Mouse (Mus musculus) macrophage (primary cell): ENCODE measurements around the gene Lefty2. TPM values are rescaled to one million over a fixed set of nuclear protein-coding genes. Genes with fewer than 3 reads are reported as not detected.
"Not testable (repeated sequence)": the region's sequence is repeated elsewhere in the genome, so short reads cannot be mapped to it uniquely, and the experiment has no call there.

Source experiments
- H3K27ac ChIP-seq: fragments of 350-480 bp; formaldehyde crosslinking; 2 replicates; pipeline ENCODE4 v1.9.0; 2021
- H3K36me3 ChIP-seq: fragments of 350-480 bp; formaldehyde crosslinking; 2 replicates; pipeline ENCODE4 v1.9.0; 2021; ENCODE audit errors: inconsistent target
- H3K4me3 ChIP-seq: fragments of 350-480 bp; formaldehyde crosslinking; 2 replicates; pipeline ENCODE4 v1.9.0; 2021; ENCODE audit errors: inconsistent target
- H3K79me2 ChIP-seq: fragments of 350-480 bp; formaldehyde crosslinking; 2 replicates; pipeline ENCODE4 v1.9.0; 2021; ENCODE audit errors: inconsistent target
- WGBS: methylation state at CpG from one replicate; pipeline ENCODE4 v1.1.7; 2026; ENCODE audit warnings: inconsistent platforms; ENCODE audit not compliant: missing documents; 5-methylcytosine and 5-hydroxymethylcytosine counted together
- polyA plus RNA-seq: library from polyadenylated mRNA; stranded (reverse); fragments of 250-400 nt; gene quantifications from 3 replicates; pipeline ENCODE4 v1.2.4, GENCODE M21; 2018; ENCODE audit warnings: inconsistent platforms

Lefty2 gene
- polyA plus RNA-seq, 1 experiment from 2014 or later, result not detected

DNA sequence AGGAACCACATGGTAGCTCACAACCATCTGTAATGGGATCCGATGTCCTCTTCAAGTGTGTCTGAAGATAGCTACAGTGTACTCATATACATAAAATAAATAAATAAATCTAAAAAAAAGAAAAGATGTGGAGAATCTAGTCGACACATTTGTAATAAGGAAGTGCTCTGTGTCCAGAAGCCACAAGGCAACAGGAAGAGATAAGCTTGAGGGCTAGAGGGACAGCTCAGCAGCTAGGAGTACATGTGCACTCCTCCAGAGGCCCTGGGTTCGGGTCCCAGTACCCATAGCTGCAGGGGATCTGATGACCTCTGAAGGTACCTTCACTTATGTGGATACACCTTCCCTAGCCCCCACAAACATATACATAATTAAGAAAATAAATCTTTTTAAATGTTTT, 11.1 kb upstream of the Lefty2 start:
- H3K36me3 ChIP-seq, result no peaks in the 10 kb centered on the region
- H3K79me2 ChIP-seq, result no peaks in the 10 kb centered on the region
- no peak overlapping the region for H3K4me3 ChIP-seq
- WGBS, result 29% methylated on average over 3 of the region's 3 CpGs
- no peak overlapping the region for H3K27ac ChIP-seq

DNA sequence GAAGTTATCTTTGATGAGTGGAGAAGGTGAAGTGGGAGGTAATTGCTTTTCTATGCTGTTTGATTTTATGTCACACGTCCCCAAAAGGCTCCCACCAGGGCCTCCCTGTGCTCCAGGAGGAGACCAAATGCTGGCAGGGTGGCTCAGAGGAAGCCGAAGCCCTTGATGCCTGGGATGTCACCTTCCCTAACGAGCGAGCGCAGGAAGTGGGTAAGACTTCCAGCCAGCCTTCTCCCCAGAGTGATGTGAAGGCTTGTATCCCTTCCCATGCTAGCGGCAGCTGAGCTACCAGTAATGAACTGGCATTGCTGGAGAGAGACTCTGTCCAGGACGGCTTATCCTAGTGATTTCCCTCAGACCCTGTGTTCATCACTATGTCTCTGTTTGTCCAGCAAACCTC, 9.2 kb upstream of the Lefty2 start:
- WGBS, result 72% methylated on average over 7 of the region's 7 CpGs
- Histone ChIP-seq H3K27ac (no peak overlapping the region), H3K79me2 (no peaks in the 10 kb centered on the region), H3K36me3 (no peaks in the 10 kb centered on the region), H3K4me3 (no peak overlapping the region)

DNA sequence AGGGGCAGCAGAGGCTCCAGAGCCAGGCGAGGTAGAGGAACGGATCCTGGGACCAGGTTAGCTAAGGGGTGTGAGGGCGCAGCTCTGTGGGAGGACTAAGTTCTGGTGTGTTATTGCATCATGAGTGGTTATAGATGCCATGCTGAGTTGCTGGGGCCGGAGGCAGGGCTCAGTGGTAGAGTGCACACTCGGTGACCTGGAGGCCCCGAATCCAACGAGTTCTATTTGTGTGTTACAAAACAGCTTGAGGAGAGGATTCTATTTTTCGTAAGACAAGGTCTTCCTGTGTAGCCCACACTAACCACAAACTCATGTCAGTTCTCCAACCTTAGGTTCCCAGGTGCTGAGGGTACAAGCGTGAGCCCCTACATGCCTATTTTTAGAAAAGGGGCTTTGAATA, 8.4 kb upstream of the Lefty2 start:
- Histone ChIP-seq H3K36me3 (no peaks in the 10 kb centered on the region), H3K27ac (no peak overlapping the region), H3K79me2 (no peaks in the 10 kb centered on the region), H3K4me3 (no peak overlapping the region)
- 25% methylated on average over 9 of the region's 9 CpGs for WGBS

DNA sequence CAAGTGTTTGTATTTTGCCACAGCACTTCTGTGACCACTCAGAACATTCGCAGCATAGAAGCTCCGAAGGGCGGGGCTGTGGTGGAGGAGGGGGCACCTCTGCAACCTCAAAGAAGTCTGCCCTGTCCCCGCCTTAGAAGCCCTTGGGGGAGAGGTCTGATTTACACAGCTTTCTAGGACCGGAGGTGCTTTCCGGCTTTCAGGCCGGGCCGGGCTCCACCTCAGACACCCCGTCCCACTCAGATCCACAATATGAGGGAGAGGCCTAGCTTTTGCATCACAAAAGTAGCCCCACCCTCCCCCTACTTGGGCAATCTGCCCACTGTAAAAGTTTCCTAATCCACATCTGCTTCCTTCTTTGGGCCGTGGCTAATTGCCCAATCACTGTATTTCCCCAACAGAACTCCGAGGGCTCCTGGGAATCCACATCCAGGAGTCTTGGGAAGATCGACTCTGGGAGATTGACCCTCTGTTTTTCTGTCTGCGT, 4.3 kb upstream of the Lefty2 start:
- Histone ChIP-seq H3K36me3 (no peaks in the 10 kb centered on the region), H3K27ac (0 out of 2 replicates have a peak overlapping the region, but pooled peaks have one; percentile 4), H3K4me3 (no peak overlapping the region), H3K79me2 (no peaks in the 10 kb centered on the region)
- 1% methylated on average over 13 of the region's 13 CpGs for WGBS

DNA sequence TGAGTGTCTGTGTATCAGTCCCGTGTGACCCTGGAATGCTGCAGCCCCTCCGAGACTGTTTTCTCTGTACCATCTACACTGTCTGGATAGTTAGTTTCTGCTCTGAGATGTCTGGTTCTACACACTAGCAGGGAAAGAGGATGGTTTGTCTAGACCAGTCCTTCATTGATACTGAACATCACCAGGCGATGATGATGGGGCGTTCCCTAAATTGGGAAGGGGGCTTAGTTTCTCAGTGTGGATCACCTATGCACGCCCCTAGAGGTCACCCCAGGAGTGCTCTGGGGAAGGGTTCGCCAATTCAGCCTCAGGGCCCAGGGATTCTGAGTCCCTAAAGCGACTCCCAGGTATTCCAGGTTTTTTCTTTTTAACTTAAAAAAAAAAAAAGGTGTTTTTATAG, 3.7 kb upstream of the Lefty2 start:
- Histone ChIP-seq H3K36me3 (no peaks in the 10 kb centered on the region), H3K79me2 (no peaks in the 10 kb centered on the region), H3K4me3 (no peak overlapping the region), H3K27ac (no peak overlapping the region)
- WGBS, result 74% methylated on average over 7 of the region's 7 CpGs

DNA sequence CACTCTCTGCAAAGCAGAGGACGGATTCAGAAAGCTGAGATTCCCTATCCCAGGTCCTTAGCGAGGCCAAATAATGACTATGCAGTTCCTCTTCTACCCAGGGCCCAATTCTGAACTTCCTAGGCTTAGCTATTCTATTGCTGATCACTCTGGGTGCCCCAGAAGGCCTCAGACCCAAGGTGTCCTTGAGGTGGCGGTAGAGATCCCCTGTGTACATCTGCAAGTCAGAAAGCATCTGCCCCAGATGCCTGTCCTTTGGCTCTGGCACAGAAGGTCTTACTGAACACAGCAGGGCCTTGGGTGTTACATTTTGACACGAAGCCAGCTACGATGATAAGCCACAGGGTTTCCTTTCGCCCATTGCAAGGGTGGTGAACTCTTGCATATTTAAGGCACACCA, 3.1 kb upstream of the Lefty2 start:
- no peak overlapping the region for H3K4me3 ChIP-seq
- H3K27ac ChIP-seq, result no peak overlapping the region
- H3K36me3 ChIP-seq, result no peaks in the 10 kb centered on the region
- WGBS, result 44% methylated on average over 6 of the region's 6 CpGs
- H3K79me2 ChIP-seq, result no peaks in the 10 kb centered on the region

DNA sequence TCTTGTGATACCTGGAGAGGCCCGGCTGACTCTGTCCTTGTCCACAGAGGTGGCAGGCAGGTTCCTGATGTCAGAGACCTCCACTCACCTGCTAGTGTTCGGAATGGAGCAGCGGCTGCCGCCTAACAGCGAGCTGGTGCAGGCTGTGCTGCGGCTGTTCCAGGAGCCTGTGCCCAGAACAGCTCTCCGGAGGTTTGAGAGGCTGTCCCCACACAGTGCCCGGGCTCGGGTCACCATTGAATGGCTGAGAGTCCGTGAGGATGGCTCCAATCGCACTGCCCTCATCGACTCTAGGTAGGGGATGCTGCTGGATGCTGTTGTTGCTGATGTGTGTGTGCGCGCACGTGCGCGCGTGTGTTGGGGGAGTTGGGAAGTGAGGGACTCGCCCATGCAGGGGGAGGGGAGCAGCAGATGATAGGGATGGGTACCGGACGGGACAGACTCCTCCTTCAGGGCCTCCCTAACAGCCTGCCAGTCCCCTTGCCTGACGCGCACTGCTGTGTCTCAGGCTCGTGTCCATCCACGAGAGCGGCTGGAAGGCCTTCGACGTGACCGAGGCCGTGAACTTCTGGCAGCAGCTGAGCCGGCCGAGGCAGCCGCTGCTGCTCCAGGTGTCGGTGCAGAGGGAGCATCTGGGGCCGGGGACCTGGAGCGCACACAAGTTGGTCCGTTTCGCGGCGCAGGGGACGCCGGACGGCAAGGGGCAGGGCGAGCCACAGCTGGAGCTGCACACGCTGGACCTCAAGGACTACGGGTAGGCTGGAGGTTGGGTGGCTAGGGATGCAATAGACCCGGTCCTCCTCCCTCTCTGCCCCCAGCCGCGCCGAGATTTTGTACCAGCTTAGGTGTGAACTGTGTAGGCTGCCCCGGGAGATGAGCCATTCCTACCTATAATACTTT, 1.4 kb downstream of the Lefty2 start:
- WGBS, result 23% methylated on average over 34 of the region's 51 CpGs
- not testable (repeated sequence) for H3K4me3 ChIP-seq, H3K36me3 ChIP-seq, H3K27ac ChIP-seq, H3K79me2 ChIP-seq

DNA sequence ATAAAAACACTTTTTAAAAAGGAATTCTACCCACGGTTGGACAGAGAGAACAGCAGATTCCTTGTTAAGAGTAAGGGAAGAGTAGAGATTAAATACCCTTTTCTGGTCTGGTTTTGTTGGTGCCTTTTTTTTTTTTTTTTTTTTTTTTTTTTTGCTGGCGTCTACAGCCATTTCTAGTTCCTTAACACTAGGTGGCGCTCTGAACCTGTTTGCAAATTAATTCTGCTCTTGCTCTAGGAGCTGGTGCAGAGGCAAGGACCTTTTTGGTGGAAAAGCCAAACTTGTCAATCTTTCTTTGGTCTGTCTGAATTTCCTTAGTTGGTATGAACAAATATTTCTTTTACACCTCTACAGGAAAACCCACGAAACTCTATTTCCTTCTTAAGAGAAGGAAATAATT, 8.2 kb downstream of the Lefty2 start:
- Histone ChIP-seq H3K36me3 (no peaks in the 10 kb centered on the region), H3K79me2 (peaks cover 18% of the 10 kb centered on the region; the same call in 1 of the 2 replicates), H3K4me3 (no peak overlapping the region), H3K27ac (no peak overlapping the region)
- whole genome bisulfite sequencing, result 3% methylated on average over 3 of the region's 4 CpGs

DNA sequence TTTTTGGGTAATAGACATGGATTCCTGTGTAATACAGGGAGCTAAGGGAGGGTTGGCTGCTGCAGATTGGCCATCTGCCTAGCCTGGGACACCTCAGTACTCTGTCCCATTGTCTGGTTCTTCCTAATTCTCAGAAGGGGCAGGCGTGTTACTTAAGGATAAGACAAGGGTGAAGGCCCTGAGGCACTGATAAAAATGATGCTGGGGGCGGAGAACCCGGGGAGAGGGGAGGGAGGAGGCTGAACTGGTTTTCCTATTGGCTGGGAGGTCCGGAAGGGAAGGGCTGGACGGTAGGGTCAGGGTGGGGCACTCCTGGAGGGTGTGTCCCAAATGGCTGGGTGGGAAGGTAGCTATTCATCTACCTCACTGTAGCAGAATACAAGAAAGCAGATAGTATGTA, 10.0 kb downstream of the Lefty2 start:
- Histone ChIP-seq H3K27ac (no peak overlapping the region), H3K79me2 (peaks cover 18% of the 10 kb centered on the region; the same call in 1 of the 2 replicates), H3K36me3 (peaks cover 9% of the 10 kb centered on the region; the same call in 1 of the 2 replicates), H3K4me3 (no peak overlapping the region)
- WGBS, result 54% methylated on average over 4 of the region's 5 CpGs

DNA sequence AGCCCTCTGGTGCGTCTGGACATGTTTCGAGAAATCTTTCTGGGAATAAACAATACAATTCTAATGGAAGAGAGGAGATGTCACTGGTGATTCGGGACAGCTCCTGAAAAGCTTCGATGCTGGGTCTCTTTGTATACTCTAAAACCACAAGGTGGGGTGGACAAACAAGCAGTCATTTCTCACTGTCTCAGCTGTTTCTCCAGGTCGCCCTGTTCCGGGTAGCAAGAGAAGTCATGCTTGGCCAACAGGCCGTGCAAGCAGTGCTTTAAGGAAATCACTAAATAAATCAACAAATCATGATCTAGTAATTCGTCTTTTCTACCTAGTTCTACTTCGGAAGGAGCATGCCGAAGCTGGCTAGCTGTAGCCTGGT, 10.7 kb downstream of the Lefty2 start:
- 29% methylated on average over 10 of the region's 10 CpGs for WGBS
- Histone ChIP-seq H3K4me3 (peak overlapping the region; percentile 53), H3K79me2 (peaks cover 18% of the 10 kb centered on the region; the same call in 1 of the 2 replicates), H3K36me3 (peaks cover 16% of the 10 kb centered on the region; the same call in 1 of the 2 replicates), H3K27ac (peak overlapping the region; percentile 39)

DNA sequence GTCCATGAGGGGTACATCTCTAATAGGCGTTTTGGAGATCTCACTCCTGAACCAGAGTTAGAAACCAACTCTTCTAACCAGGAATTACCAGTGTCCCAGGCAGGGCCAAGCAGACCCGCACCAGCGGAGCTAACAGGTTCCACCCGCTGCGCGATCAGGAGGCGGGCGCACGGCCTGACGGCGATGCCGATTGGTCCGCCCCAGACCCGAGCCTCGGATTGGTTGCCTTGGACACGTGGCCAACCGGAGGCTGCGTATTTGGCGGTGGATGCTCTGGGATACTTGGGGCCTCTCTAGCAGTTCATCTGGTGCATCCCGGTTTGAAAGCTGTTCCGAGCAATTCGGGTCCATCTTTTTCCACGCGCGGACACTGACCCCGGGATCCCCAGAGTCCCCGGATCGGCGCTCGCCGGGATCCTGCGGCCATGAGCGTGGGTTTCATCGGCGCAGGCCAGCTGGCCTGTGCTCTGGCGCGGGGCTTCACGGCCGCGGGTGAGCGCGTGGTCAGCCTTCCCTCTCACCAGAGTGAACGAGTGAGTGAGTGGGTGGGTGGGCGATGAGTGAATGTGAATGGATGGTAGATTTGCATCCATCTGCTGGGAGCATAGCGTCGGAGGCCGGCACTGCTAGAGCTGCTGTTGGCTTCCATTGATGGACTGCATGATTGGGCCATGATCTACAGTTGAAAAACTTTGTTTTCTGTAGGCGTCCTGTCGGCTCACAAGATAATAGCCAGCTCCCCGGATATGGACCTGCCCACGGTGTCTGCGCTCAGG, 11.3 kb downstream of the Lefty2 start, which contains the start of gene Pycr2:
Pycr2 (plus strand) TSS at position 255 of the 776 bp plus-strand sequence.
- Histone ChIP-seq H3K4me3 (peak within 1 kb of the TSS; percentile 53), H3K36me3 (peaks cover 16% of the 10 kb centered on the region; the same call in 1 of the 2 replicates), H3K27ac (peak within 1 kb of the TSS; percentile 39), H3K79me2 (peaks cover 18% of the 10 kb centered on the region; the same call in 1 of the 2 replicates)
- WGBS, result under 1% methylated on average over 51 of the region's 52 CpGs

DNA sequence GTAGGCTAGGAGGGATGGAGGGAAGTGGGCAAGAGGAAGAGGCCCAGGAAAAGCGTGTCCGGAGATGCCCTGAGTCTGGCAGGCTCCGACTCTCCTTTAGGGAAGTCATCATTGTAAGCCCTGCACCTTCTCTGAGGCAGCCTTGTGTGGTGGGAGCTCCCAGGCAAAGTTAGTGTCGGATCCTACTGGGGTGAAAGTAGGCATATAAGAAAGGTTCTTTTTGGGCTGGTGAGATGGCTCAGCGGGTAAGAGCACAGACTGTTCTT, 11.8 kb downstream of the Lefty2 start:
- peaks cover 16% of the 10 kb centered on the region; the same call in 1 of the 2 replicates for H3K36me3 ChIP-seq
- H3K79me2 ChIP-seq, result peaks cover 18% of the 10 kb centered on the region; the same call in 1 of the 2 replicates
- 0 out of 2 replicates have a peak overlapping the region, but pooled peaks have one; percentile 4 for H3K27ac ChIP-seq
- peak overlapping the region; percentile 53 for H3K4me3 ChIP-seq
- 2% methylated on average over 5 of the region's 5 CpGs for WGBS

DNA sequence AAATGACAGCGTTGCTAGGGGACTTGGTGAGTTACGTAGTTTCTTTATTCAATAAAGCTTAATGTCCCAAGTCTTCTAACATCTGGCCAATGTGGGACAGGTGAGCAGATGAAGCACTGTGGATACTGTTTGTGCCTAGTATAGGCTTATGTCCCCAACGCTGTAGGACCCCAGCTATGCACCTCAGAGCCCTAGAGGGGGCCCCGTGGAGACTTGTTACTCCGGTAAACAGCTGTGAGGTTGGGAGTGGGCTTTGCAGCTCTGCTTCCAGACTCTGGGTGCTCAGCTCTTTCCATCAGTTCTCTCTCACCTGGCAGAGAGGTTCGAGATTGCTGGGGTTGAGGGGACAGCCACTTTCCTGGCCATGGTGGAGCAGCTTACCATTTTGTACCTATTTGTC, 12.4 kb downstream of the Lefty2 start:
- Histone ChIP-seq H3K4me3 (no peak overlapping the region), H3K36me3 (peaks cover 16% of the 10 kb centered on the region; the same call in 1 of the 2 replicates), H3K79me2 (peaks cover 18% of the 10 kb centered on the region; the same call in 1 of the 2 replicates), H3K27ac (no peak overlapping the region)
- WGBS, result 70% methylated on average over 6 of the region's 6 CpGs

DNA sequence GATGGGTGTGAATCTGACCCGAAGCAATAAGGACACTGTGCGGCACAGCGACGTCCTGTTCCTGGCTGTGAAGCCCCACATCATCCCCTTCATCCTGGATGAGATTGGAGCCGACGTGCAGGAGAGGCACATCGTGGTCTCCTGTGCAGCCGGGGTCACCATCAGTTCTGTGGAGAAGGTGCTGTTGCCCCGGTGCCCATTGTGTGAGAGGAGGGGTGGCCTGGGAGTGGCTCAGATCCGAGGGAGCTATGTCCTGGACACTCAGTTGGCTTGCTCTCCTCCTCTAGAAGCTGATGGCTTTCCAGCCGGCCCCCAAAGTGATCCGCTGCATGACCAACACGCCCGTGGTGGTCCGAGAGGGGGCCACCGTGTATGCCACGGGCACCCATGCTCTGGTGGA, 13.0 kb downstream of the Lefty2 start:
- Histone ChIP-seq H3K27ac (no peak overlapping the region), H3K4me3 (no peak overlapping the region), H3K36me3 (peaks cover 16% of the 10 kb centered on the region; the same call in 1 of the 2 replicates), H3K79me2 (peaks cover 18% of the 10 kb centered on the region; the same call in 1 of the 2 replicates)
- WGBS, result 98% methylated on average over 17 of the region's 17 CpGs
